Mouse (Mus musculus) intestine, embryonic 14.5 days (tissue): ENCODE measurements at regions not wholly inside any gene's neighbourhood (a gene's known extent, or its start where the extent isn't known, plus 50 kb on each side); places are given as distances from the start of the nearest gene placed in this dataset.

ENCODE experiments used
- ATAC-seq: fragments of 200-750 bp; cut with Nextera tagmentation; replicated peaks from 2 replicates; pipeline ENCODE4 v1.8.0; 2017; ENCODE audit warnings: low read depth, moderate number of reproducible peaks, moderate TSS enrichment, moderate library complexity; ENCODE audit not compliant: low FRiP score, low TSS enrichment
- DNase-seq: peaks from one replicate; pipeline ENCODE4 v3.0.0-alpha.2; 2018; ENCODE audit warnings: low spot score
- H3K27ac ChIP-seq: fragments of 300-500 bp; sonication (generic); 2 replicates; pipeline ENCODE4 v1.5.1; 2014; ENCODE audit warnings: low read depth, mild to moderate bottlenecking, control low read depth
- H3K27me3 ChIP-seq: fragments of 300-500 bp; sonication (generic); replicated peaks from 2 replicates; pipeline ENCODE4 v1.6.1; 2014; ENCODE audit warnings: low read length, control low read depth; ENCODE audit not compliant: control insufficient read depth, insufficient read depth
- H3K36me3 ChIP-seq: fragments of 300-500 bp; sonication (generic); 2 replicates; pipeline ENCODE4 v1.6.1; 2014; ENCODE audit warnings: low read length, control low read depth; ENCODE audit not compliant: control insufficient read depth, insufficient read depth
- H3K4me1 ChIP-seq: fragments of 300-500 bp; sonication (generic); replicated peaks from 2 replicates; pipeline ENCODE4 v1.6.1; 2014; ENCODE audit warnings: low read length, control low read depth, mixed read lengths; ENCODE audit not compliant: control insufficient read depth, insufficient read depth
- H3K4me2 ChIP-seq: fragments of 300-500 bp; sonication (generic); 2 replicates; pipeline ENCODE4 v1.6.1; 2014; ENCODE audit warnings: low read length
- H3K4me3 ChIP-seq: fragments of 300-500 bp; sonication (generic); 2 replicates; pipeline ENCODE4 v1.5.1; 2014; ENCODE audit warnings: low read depth, low read length, control low read depth, mixed read lengths
- H3K9ac ChIP-seq: fragments of 300-500 bp; sonication (generic); 2 replicates; pipeline ENCODE4 v1.6.1; 2014; ENCODE audit warnings: mild to moderate bottlenecking, low read length
- H3K9me3 ChIP-seq: fragments of 300-500 bp; sonication (generic); 2 replicates; pipeline ENCODE4 v1.6.1; 2016; ENCODE audit warnings: low read length, control low read depth; ENCODE audit not compliant: control insufficient read depth
- WGBS: fragments of 180-500 bp; shearing (Covaris S2); extraction: QIAGEN DNeasy Blood & Tissue Kit; methylation state at CpG from one replicate; pipeline ENCODE4 v1.1.7; 2014; 5-methylcytosine and 5-hydroxymethylcytosine counted together

DNA sequence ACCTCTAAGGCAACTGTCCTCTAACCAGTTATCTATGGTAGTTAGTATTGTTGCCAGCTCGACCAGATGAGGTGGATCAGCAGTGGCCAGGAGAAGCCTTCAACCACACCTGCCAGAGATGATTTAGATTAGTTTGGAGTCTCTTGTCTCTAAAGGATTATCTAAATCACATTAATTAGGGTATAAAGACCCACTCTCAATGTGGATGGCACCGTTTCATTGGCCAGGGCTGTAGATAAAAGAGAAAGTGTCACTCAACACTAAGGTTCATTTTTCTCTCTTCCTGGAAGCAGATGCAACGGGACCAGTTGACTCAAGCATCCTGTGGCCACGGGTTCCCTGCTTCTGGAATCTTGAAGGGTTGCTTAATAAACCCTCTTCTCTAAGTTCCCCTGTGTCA is 135.4 kb upstream of the Lyplal1 start:
- Histone ChIP-seq H3K4me1 (peaks cover 8% of the 10 kb centered on the region; the same call in 1 of the 2 replicates), H3K4me2 (no peak overlapping the region), H3K27me3 (no peaks in the 10 kb centered on the region), H3K9ac (no peak overlapping the region), H3K9me3 (no peaks in the 10 kb centered on the region), H3K36me3 (no peaks in the 10 kb centered on the region), H3K27ac (no peak overlapping the region), H3K4me3 (no peak overlapping the region)
- ATAC-seq (no peak), DNase-seq (no peak)
- WGBS = 62% methylated on average over 4 of the region's 4 CpGs

DNA sequence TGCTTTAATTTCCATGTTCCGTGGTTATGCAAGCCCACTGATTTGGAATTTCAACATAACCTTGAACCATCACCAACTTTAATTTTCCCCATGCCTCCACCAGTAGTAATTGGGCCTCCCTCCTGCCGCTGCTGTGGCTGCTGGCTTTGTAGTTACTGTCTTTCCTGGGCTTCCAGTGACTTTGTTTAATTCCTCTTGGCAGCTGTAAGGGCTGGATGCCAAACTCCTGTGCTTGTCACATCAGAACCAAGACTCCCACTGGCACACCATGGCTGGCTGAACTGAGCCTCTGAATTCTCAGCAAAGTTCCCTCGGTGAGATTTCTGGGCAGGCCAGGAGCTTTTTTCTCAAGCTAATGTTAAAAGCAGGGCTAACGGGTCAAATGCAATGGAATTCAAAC is 133.2 kb upstream of the Lyplal1 start:
- H3K27me3 ChIP-seq = no peaks in the 10 kb centered on the region
- H3K27ac ChIP-seq = no peak overlapping the region
- H3K36me3 ChIP-seq = no peaks in the 10 kb centered on the region
- no peak for DNase-seq
- no peak overlapping the region for H3K4me3 ChIP-seq
- no peak overlapping the region for H3K4me2 ChIP-seq
- H3K4me1 ChIP-seq = peaks cover 8% of the 10 kb centered on the region; the same call in 1 of the 2 replicates
- no peak for ATAC-seq
- whole genome bisulfite sequencing = 51% methylated on average over 4 of the region's 4 CpGs
- no peaks in the 10 kb centered on the region for H3K9me3 ChIP-seq
- H3K9ac ChIP-seq = no peak overlapping the region

DNA sequence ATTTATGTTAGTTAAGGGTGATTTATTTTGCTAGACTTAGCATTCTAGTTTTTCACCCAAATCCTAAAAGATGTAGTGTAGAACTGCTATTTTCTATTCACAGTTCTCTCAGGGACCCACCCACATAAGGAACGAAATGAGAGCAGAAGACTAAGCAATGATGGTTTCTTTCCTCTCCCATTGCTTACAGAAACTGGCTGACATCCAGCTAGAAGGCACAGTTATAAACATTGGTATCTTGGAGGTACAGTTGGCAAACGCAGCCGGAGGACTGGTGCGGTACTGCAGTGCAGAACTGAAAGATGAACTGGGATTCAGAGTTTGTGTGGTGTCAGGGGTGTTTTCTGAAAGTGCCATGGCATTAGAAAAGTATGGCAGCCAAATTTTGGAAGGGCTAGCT is 132.1 kb upstream of the Lyplal1 start:
- 44% methylated on average over 4 of the region's 4 CpGs for WGBS
- no peak overlapping the region for H3K4me3 ChIP-seq
- no peak overlapping the region for H3K9ac ChIP-seq
- H3K27me3 ChIP-seq = no peaks in the 10 kb centered on the region
- H3K4me1 ChIP-seq = peaks cover 5% of the 10 kb centered on the region; the same call in 1 of the 2 replicates
- H3K9me3 ChIP-seq = no peaks in the 10 kb centered on the region
- no peak overlapping the region for H3K4me2 ChIP-seq
- ATAC-seq (no peak), DNase-seq (no peak)
- no peaks in the 10 kb centered on the region for H3K36me3 ChIP-seq
- H3K27ac ChIP-seq = no peak overlapping the region

DNA sequence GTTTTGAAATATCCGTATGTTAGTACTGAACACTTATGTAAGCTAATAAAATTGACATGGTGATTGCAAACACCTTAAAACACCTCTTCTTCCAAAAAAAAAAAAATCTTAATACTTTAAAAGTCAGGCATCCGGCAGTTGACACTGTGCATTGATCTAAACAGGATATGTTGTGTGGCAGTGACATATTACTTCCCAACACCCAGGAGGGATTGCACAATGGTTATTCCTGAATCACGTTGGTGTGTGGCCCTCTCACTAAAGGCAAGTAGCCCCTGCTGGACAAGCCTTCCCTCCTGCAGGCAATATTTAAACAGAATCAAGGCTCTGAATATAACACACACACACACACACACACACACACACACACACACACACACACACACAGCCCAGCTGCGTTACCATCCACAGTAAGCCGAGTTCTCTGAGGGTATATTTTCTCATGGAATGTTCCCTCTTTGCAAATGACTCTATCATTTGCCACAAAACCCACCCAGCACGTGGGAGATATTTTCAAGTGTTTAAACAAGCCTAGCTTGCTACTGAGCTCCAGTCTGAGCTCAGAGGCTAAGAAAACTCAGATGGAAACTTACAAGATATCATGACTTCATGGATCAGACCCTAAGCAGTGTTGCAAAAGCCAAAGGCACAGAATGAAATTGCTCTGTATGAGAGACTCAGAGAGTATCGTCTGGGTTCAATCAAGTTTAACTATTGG is 128.8 kb upstream of the Lyplal1 start:
- Histone ChIP-seq H3K4me1 (peaks cover 5% of the 10 kb centered on the region; the same call in 1 of the 2 replicates), H3K27ac (no peak overlapping the region), H3K9me3 (no peaks in the 10 kb centered on the region), H3K27me3 (no peaks in the 10 kb centered on the region), H3K36me3 (no peaks in the 10 kb centered on the region), H3K4me3 (no peak overlapping the region), H3K4me2 (no peak overlapping the region), H3K9ac (no peak overlapping the region)
- DNase-seq = no peak
- no peak for ATAC-seq
- WGBS = 55% methylated on average over 7 of the region's 7 CpGs

DNA sequence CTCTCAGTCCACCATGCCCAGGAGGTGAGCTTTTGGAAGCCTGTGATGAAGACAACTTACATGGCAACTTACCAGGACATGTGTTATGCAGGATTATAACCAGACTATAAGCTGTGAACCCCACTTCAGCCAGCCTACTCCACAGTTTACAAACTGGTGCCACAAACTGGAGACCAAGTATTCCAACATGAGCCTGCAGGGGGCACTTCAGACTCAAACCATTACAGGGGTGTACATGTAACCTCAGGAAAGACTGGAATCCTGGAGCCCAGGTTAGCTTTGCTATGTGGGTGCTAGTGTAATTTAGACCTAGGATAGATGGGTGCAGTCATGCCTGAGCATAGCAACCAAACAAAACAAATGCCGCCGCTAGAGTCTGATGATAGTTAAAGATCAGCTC is 124.0 kb upstream of the Lyplal1 start:
- no peak overlapping the region for H3K4me2 ChIP-seq
- 93% methylated on average over 2 of the region's 2 CpGs for WGBS
- no peak for ATAC-seq
- H3K9me3 ChIP-seq = no peaks in the 10 kb centered on the region
- no peak overlapping the region for H3K9ac ChIP-seq
- H3K27ac ChIP-seq = no peak overlapping the region
- H3K36me3 ChIP-seq = no peaks in the 10 kb centered on the region
- no peaks in the 10 kb centered on the region for H3K27me3 ChIP-seq
- no peak overlapping the region for H3K4me3 ChIP-seq
- no peak for DNase-seq
- H3K4me1 ChIP-seq = no peaks in the 10 kb centered on the region

DNA sequence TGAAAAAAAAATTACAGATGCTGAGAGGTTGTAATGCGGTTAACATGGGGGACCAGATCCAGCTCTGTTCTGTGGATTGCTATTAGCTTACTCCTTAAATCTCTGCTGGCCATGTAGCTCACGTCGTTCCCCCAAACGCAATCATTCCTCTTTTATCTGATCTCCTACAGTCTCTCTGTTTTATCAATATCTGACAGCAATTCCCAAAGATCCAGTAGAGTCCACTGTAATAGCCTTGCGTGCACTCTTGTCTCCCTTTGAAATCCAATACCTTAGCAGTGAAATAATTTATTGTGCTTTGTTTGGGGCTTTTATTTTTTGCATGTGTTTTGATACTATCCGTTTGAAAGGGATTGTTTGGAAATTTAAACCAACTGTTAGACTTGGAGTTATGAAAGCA is 120.4 kb upstream of the Lyplal1 start:
- DNase-seq (no peak), ATAC-seq (no peak)
- WGBS = 62% methylated on average over 6 of the region's 6 CpGs
- H3K9ac ChIP-seq = no peak overlapping the region
- no peaks in the 10 kb centered on the region for H3K36me3 ChIP-seq
- H3K4me2 ChIP-seq = no peak overlapping the region
- no peaks in the 10 kb centered on the region for H3K27me3 ChIP-seq
- no peaks in the 10 kb centered on the region for H3K4me1 ChIP-seq
- no peak overlapping the region for H3K27ac ChIP-seq
- H3K4me3 ChIP-seq = no peak overlapping the region
- H3K9me3 ChIP-seq = no peaks in the 10 kb centered on the region

DNA sequence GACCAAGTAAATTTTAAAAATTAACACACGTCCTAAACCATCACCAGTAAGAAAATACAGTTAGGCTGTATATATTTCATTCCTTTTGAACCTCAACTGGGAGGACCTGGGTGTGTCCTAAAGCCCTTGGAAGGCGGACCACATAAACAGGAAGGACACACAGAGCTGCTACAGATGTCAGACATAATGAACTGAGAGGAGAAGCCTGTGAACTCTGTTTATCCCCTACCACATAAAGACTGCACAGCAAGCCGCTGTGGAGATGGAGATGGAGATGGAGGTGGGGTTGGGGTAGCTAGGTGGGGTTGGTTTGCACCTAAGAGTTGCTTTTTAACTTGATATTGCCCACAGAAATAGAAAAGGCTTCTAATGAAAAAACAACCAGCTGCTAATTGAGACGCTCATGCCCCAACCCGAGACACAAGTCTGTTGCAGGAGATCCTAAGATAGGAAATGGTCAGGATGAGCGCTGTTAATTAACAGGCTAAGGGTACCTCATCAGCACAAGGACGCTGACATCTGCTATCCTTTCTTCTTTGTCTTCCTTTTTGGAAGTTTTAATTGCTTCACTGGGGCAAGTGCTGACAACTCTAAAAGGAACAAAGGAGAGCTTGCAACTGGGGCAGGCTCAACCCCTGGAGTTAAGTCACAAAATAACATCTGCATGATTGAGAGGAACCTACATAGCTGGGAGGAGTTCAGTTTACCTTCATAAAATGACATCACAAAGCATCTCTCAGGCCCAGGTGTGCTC is 119.3 kb upstream of the Lyplal1 start:
- Histone ChIP-seq H3K9me3 (no peaks in the 10 kb centered on the region), H3K4me1 (no peaks in the 10 kb centered on the region), H3K27me3 (no peaks in the 10 kb centered on the region), H3K36me3 (no peaks in the 10 kb centered on the region), H3K4me2 (no peak overlapping the region), H3K27ac (no peak overlapping the region), H3K9ac (no peak overlapping the region), H3K4me3 (no peak overlapping the region)
- 56% methylated on average over 7 of the region's 7 CpGs for WGBS
- DNase-seq (no peak), ATAC-seq (no peak)

DNA sequence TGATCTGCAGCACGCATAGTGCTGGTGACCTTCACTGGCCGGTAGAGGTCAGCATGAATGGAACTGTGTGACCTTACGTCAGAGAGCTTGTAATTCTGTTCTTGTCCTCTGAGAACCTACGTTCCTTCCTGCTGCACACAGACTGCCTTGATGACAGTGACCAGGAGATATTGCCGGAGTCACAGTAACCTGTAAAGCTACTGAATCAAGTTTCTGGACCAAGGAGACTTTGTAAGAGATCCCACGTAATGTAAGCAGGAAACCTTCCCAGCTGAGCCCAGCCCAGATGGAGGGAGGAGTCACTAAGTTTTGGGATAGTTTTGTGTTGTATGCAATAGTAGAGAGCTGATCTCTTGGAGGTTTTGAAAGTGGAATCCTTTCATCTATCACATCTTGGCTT is 117.4 kb upstream of the Lyplal1 start:
- Histone ChIP-seq H3K4me1 (no peaks in the 10 kb centered on the region), H3K4me3 (no peak overlapping the region), H3K27me3 (no peaks in the 10 kb centered on the region), H3K27ac (no peak overlapping the region), H3K4me2 (no peak overlapping the region), H3K36me3 (no peaks in the 10 kb centered on the region), H3K9ac (no peak overlapping the region), H3K9me3 (no peaks in the 10 kb centered on the region)
- ATAC-seq = no peak
- no peak for DNase-seq
- 66% methylated on average over 6 of the region's 6 CpGs for WGBS

DNA sequence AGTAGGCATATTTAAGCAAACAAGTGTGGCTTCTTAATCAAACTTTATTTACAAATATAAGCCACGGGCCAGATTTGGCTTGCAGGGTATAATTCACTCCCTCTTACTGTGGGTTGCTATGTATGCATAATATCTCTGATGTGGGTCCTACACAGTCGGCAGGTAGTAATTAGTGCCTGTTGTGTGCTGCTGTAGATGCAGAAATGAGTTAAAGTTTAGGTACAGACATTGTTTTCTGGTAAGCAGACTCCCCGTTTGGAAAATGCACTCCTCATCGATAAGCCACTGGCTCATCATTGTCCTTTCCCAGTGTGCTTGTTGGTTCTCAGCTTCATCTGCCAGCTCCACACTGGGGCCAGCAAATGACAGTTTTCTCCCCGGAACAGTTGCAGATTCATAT is 113.4 kb upstream of the Lyplal1 start:
- Histone ChIP-seq H3K36me3 (no peaks in the 10 kb centered on the region), H3K4me3 (no peak overlapping the region), H3K9me3 (no peaks in the 10 kb centered on the region), H3K9ac (no peak overlapping the region), H3K27me3 (no peaks in the 10 kb centered on the region), H3K4me1 (no peaks in the 10 kb centered on the region), H3K27ac (no peak overlapping the region), H3K4me2 (no peak overlapping the region)
- no peak for ATAC-seq
- no peak for DNase-seq
- 75% methylated on average over 5 of the region's 5 CpGs for WGBS
